Mouse (Mus musculus) urinary bladder, postnatal 14 days (tissue): ENCODE measurements around the gene Gpank1.

Source experiments
- DNase-seq: peaks from one replicate; pipeline ENCODE4 v3.0.0; 2021; ENCODE audit warnings: low spot score

Gpank1 gene

DNA sequence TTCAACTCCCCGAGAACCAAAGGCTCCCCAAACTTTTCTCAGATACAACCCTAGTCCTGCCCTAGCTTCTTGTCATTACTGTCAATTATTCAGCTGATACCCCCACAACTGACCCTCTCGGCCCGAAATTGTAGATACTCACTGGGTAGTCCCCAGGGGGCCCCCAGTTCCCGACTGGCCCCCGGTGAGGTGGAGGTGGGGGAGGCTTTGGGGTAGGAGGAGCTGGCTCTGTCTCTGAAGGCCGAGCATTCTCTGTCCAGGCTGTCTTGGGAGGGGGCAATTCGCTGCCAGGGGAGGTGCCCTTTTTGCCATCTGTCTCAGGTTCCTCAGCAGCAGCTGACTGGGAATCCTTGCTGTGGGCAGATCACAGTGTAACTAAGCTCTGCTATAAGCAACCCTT, 38.4 kb downstream of the Gpank1 start:
- no peak for DNase-seq

DNA sequence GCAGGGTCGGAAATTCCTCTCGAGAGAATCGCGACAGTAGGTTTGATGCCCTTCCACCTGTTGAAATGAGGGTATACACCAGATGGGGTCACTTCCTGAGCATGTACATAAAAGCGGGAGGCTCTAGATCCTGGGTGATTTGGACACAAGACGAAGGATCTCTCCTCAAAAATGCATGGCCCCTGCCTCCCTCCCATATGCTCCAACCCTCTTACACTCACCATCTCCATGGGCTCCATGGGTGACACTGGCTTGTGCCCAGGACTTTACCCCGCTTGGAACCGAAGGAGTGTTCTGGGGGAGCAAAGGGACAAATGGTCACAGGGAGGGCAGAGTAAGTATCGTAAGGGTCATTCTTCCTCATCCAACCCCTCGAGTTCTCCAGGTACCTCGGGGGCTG, 40.2 kb downstream of the Gpank1 start:
- no peak for DNase-seq

DNA sequence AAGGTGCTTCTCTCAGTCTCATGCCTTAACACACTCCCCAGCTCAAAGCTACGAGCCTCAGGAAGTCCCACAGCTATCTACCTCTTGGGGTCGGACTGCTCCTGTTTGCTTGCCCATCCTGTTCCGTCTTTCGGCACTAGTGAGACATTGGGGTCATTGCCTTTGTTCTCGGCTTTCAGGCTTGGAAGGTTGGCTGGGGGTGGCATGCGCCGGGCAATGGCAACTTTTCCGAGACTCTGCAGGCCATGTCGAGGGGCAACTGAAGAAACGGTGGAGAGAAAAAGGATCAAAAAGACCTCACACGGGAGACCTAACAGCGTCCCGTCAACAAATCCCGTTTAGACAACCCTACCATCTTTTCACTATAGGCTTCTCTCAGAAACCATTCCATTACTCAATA, 40.9 kb downstream of the Gpank1 start:
- DNase-seq, result no peak

GRCm38 (mm10) chr17:35162730-35163129, 41.5 kb downstream of the Gpank1 start:
- DNase-seq, result peak; percentile 69

GRCm38 (mm10) chr17:35163326-35164081, 42.2 kb downstream of the Gpank1 start:
- no peak for DNase-seq

GRCm38 (mm10) chr17:35164218-35164567, 42.9 kb downstream of the Gpank1 start:
- no peak for DNase-seq

GRCm38 (mm10) chr17:35164568-35165450, 43.6 kb downstream of the Gpank1 start, which contains the start of gene Prrc2a:
Gene Prrc2a, minus strand, starts transcription at chr17:35164897.
- peak; percentile 98 for DNase-seq

DNA sequence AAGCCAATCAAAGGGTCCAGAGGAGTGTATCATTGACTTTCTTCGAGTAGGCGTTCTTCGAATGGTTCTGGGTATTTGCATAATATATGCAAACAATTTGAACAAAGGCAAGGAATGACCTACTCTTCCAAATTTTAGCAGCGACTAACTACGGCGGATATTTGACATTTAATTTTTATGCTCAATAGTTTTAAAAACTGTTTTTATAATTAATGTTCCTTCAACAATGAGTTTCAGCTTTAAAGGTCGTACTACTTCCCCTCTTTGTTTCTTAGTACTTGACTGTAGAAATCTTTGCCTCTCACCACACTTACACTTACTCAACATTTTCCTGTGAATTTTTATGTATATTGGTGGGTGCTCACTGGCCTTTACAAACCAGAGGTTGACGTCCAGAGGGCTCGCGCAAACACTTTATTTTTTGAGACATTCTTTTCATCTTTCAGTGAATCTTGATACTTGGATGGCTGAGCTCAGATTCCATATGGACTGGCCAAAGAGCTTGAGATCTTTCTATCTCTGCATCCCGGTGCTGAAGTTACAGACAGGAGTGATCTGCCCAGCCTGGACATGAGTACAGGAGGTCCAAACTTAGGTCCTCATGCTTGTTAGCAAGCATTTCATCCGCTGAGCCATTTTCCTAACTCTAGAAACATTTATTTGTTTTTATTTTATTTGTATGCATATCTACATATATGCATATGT, 44.3 kb downstream of the Gpank1 start:
- DNase-seq, result no peak

GRCm38 (mm10) chr17:35166352-35167035, 45.2 kb downstream of the Gpank1 start:
- peak; percentile 78 for DNase-seq

- no peak for DNase-seq
These were observed 46.5 kb downstream of the Gpank1 start for GRCm38 (mm10) chr17:35167794-35168193.

DNA sequence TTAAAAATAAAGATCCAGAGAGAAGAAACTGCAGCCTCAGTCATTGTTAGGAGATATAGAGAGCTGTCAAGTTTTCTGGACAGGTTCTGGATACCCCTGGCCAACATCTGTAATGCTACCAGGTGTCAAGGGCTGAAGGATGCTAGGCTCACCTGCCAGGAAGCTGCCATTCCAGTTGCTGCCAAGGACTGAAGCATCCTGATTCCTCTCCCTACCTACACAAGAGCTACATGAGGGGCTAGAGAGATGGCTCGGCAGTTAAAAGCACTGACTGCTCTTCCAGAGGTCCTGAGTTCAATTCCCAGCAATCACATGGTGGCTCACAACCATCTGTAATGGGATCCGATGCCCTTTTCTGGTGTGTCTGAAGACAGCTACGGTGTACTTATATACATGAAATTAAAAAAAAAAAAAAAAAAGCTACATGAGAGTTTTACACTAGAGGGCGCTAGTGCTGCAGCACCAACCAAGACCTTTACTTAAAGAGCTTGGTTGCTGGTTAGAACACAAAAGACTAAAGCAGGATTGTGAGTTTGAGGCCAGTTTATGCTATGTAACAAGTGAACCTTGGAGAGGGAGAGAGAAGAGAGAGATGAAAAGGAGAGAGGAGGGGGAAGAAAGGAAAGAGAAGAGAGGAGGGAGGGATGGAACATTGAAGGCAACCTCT, 47.4 kb downstream of the Gpank1 start:
- no peak for DNase-seq

DNA sequence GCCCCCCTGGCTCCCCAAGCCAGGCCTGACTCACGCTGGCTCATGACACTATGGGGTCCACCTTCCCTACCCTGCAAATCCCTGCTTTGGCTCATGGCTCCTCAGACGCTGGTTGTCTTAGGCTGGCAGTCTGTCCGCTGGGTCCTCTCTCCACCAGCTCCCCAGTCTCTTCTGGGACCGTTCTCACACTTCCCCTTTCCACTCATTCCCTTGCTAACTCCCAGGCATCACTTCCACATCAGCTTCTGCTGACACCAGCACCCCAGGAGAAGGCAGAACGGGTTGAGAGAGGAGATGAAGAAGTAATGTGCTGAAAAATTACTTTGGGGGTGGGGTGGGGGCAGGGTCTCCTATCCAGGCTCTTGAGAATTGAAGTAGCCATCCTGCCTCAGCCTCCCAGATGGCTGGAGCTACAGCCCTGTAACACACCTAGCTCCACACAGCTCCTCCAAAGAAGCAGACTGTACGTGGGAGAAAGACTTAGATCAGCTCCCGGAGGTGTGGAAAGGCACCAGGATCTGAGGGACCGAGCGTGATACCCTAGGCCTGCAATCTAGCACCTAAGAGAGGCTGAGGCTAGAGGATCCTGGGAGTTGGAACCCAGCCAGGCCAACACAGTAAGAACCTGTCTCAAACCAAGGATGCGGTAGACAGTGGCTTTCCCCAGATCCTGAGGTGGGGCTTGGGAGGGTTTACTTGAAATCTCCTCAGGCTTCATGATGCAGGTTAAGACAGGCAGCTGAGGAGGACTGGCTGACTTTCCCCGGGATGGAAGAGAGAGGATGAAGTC, 51.4 kb downstream of the Gpank1 start:
- no peak for DNase-seq

DNA sequence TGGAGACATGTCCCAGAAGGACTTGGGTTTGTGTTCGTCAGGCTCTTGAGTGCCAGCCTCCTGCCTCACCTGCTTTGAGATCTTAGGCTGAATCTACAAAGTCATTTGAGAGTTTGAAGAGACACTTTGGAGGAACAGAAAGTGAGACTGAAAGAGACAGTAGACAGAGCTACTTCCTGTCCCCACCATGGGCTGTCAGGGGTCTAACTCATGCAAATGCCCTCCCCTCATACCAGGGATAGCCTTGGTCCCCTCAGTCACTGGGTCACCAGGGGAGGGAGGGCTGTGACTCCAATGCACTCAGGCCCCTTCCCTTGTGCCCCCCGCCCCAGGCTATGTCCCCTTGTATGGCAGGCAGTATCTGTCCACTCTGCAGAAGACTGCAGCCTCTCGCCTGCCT, 52.1 kb downstream of the Gpank1 start:
- DNase-seq, result no peak
